In the genomic region with DNA sequence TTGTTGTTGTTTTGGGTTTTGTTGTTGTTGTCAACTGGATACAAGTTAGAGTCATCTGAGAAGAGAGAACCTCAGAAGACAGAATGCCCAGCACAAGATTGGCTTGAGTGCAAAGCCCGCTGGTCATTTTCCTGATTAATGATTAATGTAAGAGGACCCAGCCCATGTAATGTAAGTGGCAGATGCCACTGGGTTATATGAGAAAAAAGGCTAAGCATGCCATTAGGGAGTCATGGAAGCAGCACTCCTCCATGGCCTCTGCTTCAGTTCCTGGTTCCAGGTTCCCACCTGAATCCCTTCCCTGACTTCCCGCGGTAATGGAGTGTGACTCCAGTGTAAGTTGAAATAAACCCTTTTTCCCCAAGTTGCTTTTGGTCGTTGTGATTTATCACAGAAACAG, we compare ENCODE assay signal across 26 mouse cellular contexts.
A peak's percentile ranks its signal among the peaks of the same experiment; 100 is the strongest.
DNase-seq lines count a peak whose midpoint lies in the region; ATAC-seq and TF ChIP-seq lines count a peak whose summit lies in the region.
"Had no signal": no experiment of that assay in that cellular context is flagged by ENCODE, and none has a peak within 500 bp of the region (broad histone marks: within the 10 kb centered on the region; RNA-seq: fewer than 3 reads in every experiment).

No protein-coding gene starts in this region.

- H3K27me3 ChIP-seq in kidney, adult 2 months (replicated peaks; ENCODE audit: control insufficient read depth, insufficient read depth, low read length): no peaks in the 10 kb centered on the region
- no peaks in the 10 kb centered on the region for H3K27me3 ChIP-seq in kidney, embryonic 14.5 days (ENCODE audit: control insufficient read depth, insufficient read depth, low read length)
- no peaks in the 10 kb centered on the region for H3K27me3 ChIP-seq in stomach, embryonic 16.5 days (ENCODE audit: control insufficient read depth, insufficient read depth, low read length)
- H3K27me3 ChIP-seq in stomach, postnatal 0 days (ENCODE audit: control insufficient read depth, insufficient read depth, low read length): no peaks in the 10 kb centered on the region
- no peaks in the 10 kb centered on the region for H3K27me3 ChIP-seq in forebrain, embryonic 13.5 days
- H3K27me3 ChIP-seq: CH12.LX; embryonic facial prominence, embryonic 12.5 days; embryonic facial prominence, embryonic 15.5 days; forebrain, embryonic 15.5 days; heart, embryonic 12.5 days; heart, embryonic 15.5 days; hindbrain, embryonic 13.5 days had no signal

- TF ChIP-seq EP300 in stomach, postnatal 0 days (optimal IDR thresholded peaks at IDR 0.05): no peak

- TF ChIP-seq POLR2A in kidney, adult 2 months (IDR thresholded peaks at IDR 0.05; ENCODE audit: low read depth, low read length): no peak

- H3K4me2 ChIP-seq in kidney, embryonic 14.5 days (replicated peaks; ENCODE audit: low read depth, low read length): no peak overlapping the region
- H3K4me2 ChIP-seq in stomach, embryonic 16.5 days (ENCODE audit: low read depth, low read length): no peak overlapping the region
- H3K4me2 ChIP-seq in stomach, postnatal 0 days (replicated peaks; ENCODE audit: low read depth): no peak overlapping the region
- no peak overlapping the region for H3K4me2 ChIP-seq in forebrain, embryonic 13.5 days
- H3K4me2 ChIP-seq: embryonic facial prominence, embryonic 12.5 days; embryonic facial prominence, embryonic 15.5 days; forebrain, embryonic 15.5 days; heart, embryonic 12.5 days; heart, embryonic 15.5 days; hindbrain, embryonic 13.5 days had no signal

- no peak overlapping the region for H3K27ac ChIP-seq in kidney, adult 2 months (ENCODE audit: insufficient read depth, low read depth, low read length)
- H3K27ac ChIP-seq in kidney, embryonic 14.5 days (ENCODE audit: low read depth, low read length): no peak overlapping the region
- peak overlapping the region; percentile 50; the same call in 1 of the 2 replicates for H3K27ac ChIP-seq in stomach, embryonic 16.5 days (ENCODE audit: low read length)
- H3K27ac ChIP-seq in stomach, postnatal 0 days (replicated peaks): no peak overlapping the region
- no peak overlapping the region for H3K27ac ChIP-seq in forebrain, embryonic 13.5 days
- H3K27ac ChIP-seq: embryonic facial prominence, embryonic 12.5 days; embryonic facial prominence, embryonic 15.5 days; forebrain, embryonic 15.5 days; heart, embryonic 15.5 days; hindbrain, embryonic 10.5 days; hindbrain, embryonic 13.5 days had no signal

- no peak overlapping the region for H3K9ac ChIP-seq in kidney, embryonic 14.5 days (ENCODE audit: low read depth, low read length)
- H3K9ac ChIP-seq in stomach, embryonic 16.5 days (ENCODE audit: low read length): no peak overlapping the region
- no peak overlapping the region for H3K9ac ChIP-seq in stomach, postnatal 0 days (ENCODE audit: low read length)
- H3K9ac ChIP-seq in forebrain, embryonic 13.5 days: no peak overlapping the region
- H3K9ac ChIP-seq: embryonic facial prominence, embryonic 12.5 days; embryonic facial prominence, embryonic 15.5 days; forebrain, embryonic 15.5 days; heart, embryonic 12.5 days; heart, embryonic 15.5 days; hindbrain, embryonic 13.5 days had no signal

- ATAC-seq in kidney, embryonic 14.5 days (ENCODE audit: low FRiP score, low TSS enrichment): peak; percentile 69; the same call in 1 of the 2 replicates
- ATAC-seq in stomach, embryonic 16.5 days (ENCODE audit: insufficient read depth, low FRiP score): no peak
- ATAC-seq in stomach, postnatal 0 days (ENCODE audit: low FRiP score, low TSS enrichment): no peak
- no peak for ATAC-seq in forebrain, embryonic 13.5 days
- ATAC-seq: forebrain, embryonic 15.5 days had no signal

- no peaks in the 10 kb centered on the region for H3K36me3 ChIP-seq in kidney, adult 2 months (ENCODE audit: control insufficient read depth, insufficient read depth, low read length)
- no peaks in the 10 kb centered on the region for H3K36me3 ChIP-seq in kidney, embryonic 14.5 days (ENCODE audit: control insufficient read depth, insufficient read depth, low read length)
- H3K36me3 ChIP-seq in stomach, embryonic 16.5 days (ENCODE audit: control insufficient read depth, insufficient read depth, low read length): no peaks in the 10 kb centered on the region
- 0 out of 2 replicates have a peak, but pooled peaks cover 2% of the 10 kb centered on the region for H3K36me3 ChIP-seq in stomach, postnatal 0 days (ENCODE audit: control insufficient read depth, insufficient read depth, low read length)
- H3K36me3 ChIP-seq in forebrain, embryonic 13.5 days (ENCODE audit: poor library complexity, severe bottlenecking): no peaks in the 10 kb centered on the region
- H3K36me3 ChIP-seq: embryonic facial prominence, embryonic 12.5 days; embryonic facial prominence, embryonic 15.5 days; forebrain, embryonic 15.5 days; heart, embryonic 12.5 days; heart, embryonic 15.5 days; hindbrain, embryonic 10.5 days; hindbrain, embryonic 13.5 days had no signal

- H3K4me3 ChIP-seq in kidney, adult 2 months (ENCODE audit: insufficient read depth, low read depth, low read length): no peak overlapping the region
- H3K4me3 ChIP-seq in kidney, embryonic 14.5 days (ENCODE audit: low read length): no peak overlapping the region
- H3K4me3 ChIP-seq in stomach, embryonic 16.5 days (replicated peaks; ENCODE audit: low read length): no peak overlapping the region
- H3K4me3 ChIP-seq in stomach, postnatal 0 days (ENCODE audit: low read depth, low read length): no peak overlapping the region
- no peak overlapping the region for H3K4me3 ChIP-seq in forebrain, embryonic 13.5 days
- H3K4me3 ChIP-seq: embryonic facial prominence, embryonic 12.5 days; embryonic facial prominence, embryonic 15.5 days; forebrain, embryonic 15.5 days; heart, embryonic 12.5 days; heart, embryonic 15.5 days; hindbrain, embryonic 10.5 days; hindbrain, embryonic 13.5 days had no signal

- WGBS in kidney, adult 2 months: 45% methylated on average over 4 of the region's 4 CpGs
- WGBS in kidney, embryonic 14.5 days: 68% methylated on average over 4 of the region's 4 CpGs
- 82% methylated on average over 4 of the region's 4 CpGs for WGBS in stomach, embryonic 16.5 days
- WGBS in stomach, postnatal 0 days: 84% methylated on average over 4 of the region's 4 CpGs
- WGBS in forebrain, embryonic 13.5 days: 93% methylated on average over 4 of the region's 4 CpGs

- H3K4me1 ChIP-seq in kidney, adult 2 months (ENCODE audit: control insufficient read depth, insufficient read depth, low read length): peaks cover 2% of the 10 kb centered on the region; the same call in 1 of the 2 replicates
- H3K4me1 ChIP-seq in kidney, embryonic 14.5 days (ENCODE audit: control insufficient read depth, insufficient read depth, low read length): no peaks in the 10 kb centered on the region
- H3K4me1 ChIP-seq in stomach, embryonic 16.5 days (ENCODE audit: control insufficient read depth, insufficient read depth, low read length): peaks cover 5% of the 10 kb centered on the region
- no peaks in the 10 kb centered on the region for H3K4me1 ChIP-seq in stomach, postnatal 0 days (replicated peaks; ENCODE audit: control insufficient read depth, insufficient read depth)
- H3K4me1 ChIP-seq in forebrain, embryonic 13.5 days: peaks cover 8% of the 10 kb centered on the region

- no peak for TF ChIP-seq CTCF in kidney, adult 2 months (conservative IDR thresholded peaks at IDR 0.05; ENCODE audit: insufficient read depth, insufficient read length, low read depth, low read length)
- TF ChIP-seq CTCF in stomach, postnatal 0 days (IDR thresholded peaks at IDR 0.05; ENCODE audit: low read depth): no peak

- no peaks in the 10 kb centered on the region for H3K9me3 ChIP-seq in kidney, embryonic 14.5 days (ENCODE audit: control insufficient read depth, low read length)
- H3K9me3 ChIP-seq in stomach, embryonic 16.5 days (replicated peaks; ENCODE audit: control insufficient read depth, low read length): no peaks in the 10 kb centered on the region
- H3K9me3 ChIP-seq in stomach, postnatal 0 days (ENCODE audit: control insufficient read depth, low read length): no peaks in the 10 kb centered on the region
- no peaks in the 10 kb centered on the region for H3K9me3 ChIP-seq in forebrain, embryonic 13.5 days (replicated peaks)
- H3K9me3 ChIP-seq: embryonic facial prominence, embryonic 12.5 days; embryonic facial prominence, embryonic 15.5 days; forebrain, embryonic 15.5 days; heart, embryonic 15.5 days; hindbrain, embryonic 10.5 days; hindbrain, embryonic 13.5 days had no signal

- peak; percentile 19 for DNase-seq in kidney, adult 2 months
- DNase-seq in kidney, adult 18-20 months: no peak
- no peak for DNase-seq in kidney, postnatal 10 days
- no peak for DNase-seq in stomach, postnatal 0 days (ENCODE audit: low spot score)
- DNase-seq: adrenal gland, adult 2 months; adrenal gland, postnatal 14 days; B cell, adult 2 months; cerebellum, adult 11 months; cerebellum, adult 2 months; cerebellum, adult 9-11 months; cerebellum, postnatal 25 days; gastrocnemius, postnatal 25 days; heart, adult 18-20 months; heart, postnatal 10 days; heart, postnatal 36 days had no signal
